Mouse (Mus musculus) megakaryocyte, adult 5-6 weeks (primary cell): ENCODE data around the gene Abcc6. TPM values are rescaled to one million over a fixed set of nuclear protein-coding genes. Genes with fewer than 3 reads are reported as not detected.
"Not testable (repeated sequence)": the region's sequence is repeated elsewhere in the genome, so short reads cannot be mapped to it uniquely, and the experiment has no call there.

Experiments
- ATAC-seq: 2 replicates; pipeline ENCODE4 v1.8.0; 2016; ENCODE audit warnings: mild to moderate bottlenecking, inconsistent platforms; ENCODE audit not compliant: poor library complexity, severe bottlenecking
- total RNA-seq, 2 experiments: library from RNA; stranded (forward) in 1 of 2; stranded (reverse) in 1 of 2; fragments of 153-499, 151-499 nt in 1 of 2; fragments of 221-1000, 200-1000 nt in 1 of 2; gene quantifications; 2 replicates each; pipeline versions ENCODE4 v1.2.3 to v1.2.4; 2015 to 2017

The Abcc6 gene
- total RNA-seq, 2 experiments from 2014 or later = not detected

GRCm38 (mm10) chr7:46029299-46030144 lies 580 bp downstream of the Abcc6 start:
- no peak for ATAC-seq

- ATAC-seq = no peak
These were observed 1.4 kb downstream of the Abcc6 start for GRCm38 (mm10) chr7:46028681-46029080.

- ATAC-seq = no peak
These were observed 4.7 kb downstream of the Abcc6 start for GRCm38 (mm10) chr7:46025436-46025835.

- no peak for ATAC-seq
These were observed 8.2 kb downstream of the Abcc6 start for GRCm38 (mm10) chr7:46021951-46022350.

GRCm38 (mm10) chr7:46019594-46019993 lies 10.5 kb downstream of the Abcc6 start:
- ATAC-seq = no peak

- ATAC-seq = no peak
These were observed 16.7 kb downstream of the Abcc6 start for GRCm38 (mm10) chr7:46013266-46014010.

GRCm38 (mm10) chr7:46012121-46012520 lies 18.0 kb downstream of the Abcc6 start:
- no peak for ATAC-seq

GRCm38 (mm10) chr7:46009578-46009977 lies 20.5 kb downstream of the Abcc6 start:
- ATAC-seq = peak; percentile 59; the same call in 1 of the 2 replicates

GRCm38 (mm10) chr7:46002748-46003147 lies 27.4 kb downstream of the Abcc6 start:
- ATAC-seq = no peak

- no peak for ATAC-seq
These were observed 29.5 kb downstream of the Abcc6 start for GRCm38 (mm10) chr7:46000577-46000976.

GRCm38 (mm10) chr7:45992470-45992869 lies 37.6 kb downstream of the Abcc6 start:
- peak; percentile 70 for ATAC-seq

- no peak for ATAC-seq
These were observed 41.8 kb downstream of the Abcc6 start for GRCm38 (mm10) chr7:45988344-45988743.

GRCm38 (mm10) chr7:45986893-45987292 lies 43.2 kb downstream of the Abcc6 start:
- ATAC-seq = no peak

- no peak for ATAC-seq
These were observed 48.5 kb downstream of the Abcc6 start for GRCm38 (mm10) chr7:45981612-45982011.

GRCm38 (mm10) chr7:45974512-45974911 lies 55.6 kb downstream of the Abcc6 start:
- no peak for ATAC-seq

GRCm38 (mm10) chr7:45974103-45974502 lies 56.0 kb downstream of the Abcc6 start:
- ATAC-seq = no peak

GRCm38 (mm10) chr7:45973271-45973687 lies 56.8 kb downstream of the Abcc6 start:
- no peak for ATAC-seq

GRCm38 (mm10) chr7:45971831-45972723 lies 58.0 kb downstream of the Abcc6 start:
- ATAC-seq = 0 out of 2 replicates have a peak, but pooled peaks have one; percentile 38

- ATAC-seq = no peak
These were observed 73.5 kb downstream of the Abcc6 start for GRCm38 (mm10) chr7:45956611-45957010.

GRCm38 (mm10) chr7:45949061-45949460 lies 81.0 kb downstream of the Abcc6 start:
- ATAC-seq = no peak

- not testable (repeated sequence) for ATAC-seq
These were observed 86.8 kb downstream of the Abcc6 start for GRCm38 (mm10) chr7:45943280-45943679.
